Mouse (Mus musculus) midbrain, embryonic 10.5 days (tissue): ENCODE data around the gene Cryba2. TPM values are rescaled to one million over a fixed set of nuclear protein-coding genes. Genes with fewer than 3 reads are reported as not detected.

Experiments
- DNase-seq: peaks from one replicate; pipeline ENCODE4 v3.0.0-alpha.2; 2017; ENCODE audit warnings: low spot score
- H3K27ac ChIP-seq: fragments of 300-500 bp; sonication (generic); replicated peaks from 2 replicates; pipeline ENCODE4 v1.5.1; 2016; ENCODE audit warnings: mild to moderate bottlenecking
- H3K27me3 ChIP-seq: fragments of 300-500 bp; sonication (generic); 2 replicates; pipeline ENCODE4 v1.6.1; 2016; ENCODE audit warnings: low read depth, mild to moderate bottlenecking; ENCODE audit not compliant: poor library complexity, severe bottlenecking
- H3K36me3 ChIP-seq: fragments of 300-500 bp; sonication (generic); 2 replicates; pipeline ENCODE4 v1.6.1; 2016; ENCODE audit warnings: mild to moderate bottlenecking, moderate library complexity
- H3K4me1 ChIP-seq: fragments of 300-500 bp; sonication (generic); 2 replicates; pipeline ENCODE4 v1.6.1; 2016
- H3K4me3 ChIP-seq: fragments of 300-500 bp; sonication (generic); 2 replicates; pipeline ENCODE4 v1.5.1; 2016; ENCODE audit warnings: mild to moderate bottlenecking, moderate library complexity
- H3K9me3 ChIP-seq: fragments of 300-500 bp; sonication (generic); replicated peaks from 2 replicates; pipeline ENCODE4 v1.6.1; 2016; ENCODE audit warnings: mild to moderate bottlenecking
- WGBS: fragments of 180-500 bp; shearing (Covaris S2); methylation state at CpG from one replicate; pipeline ENCODE4 v1.1.7; 2016; 5-methylcytosine and 5-hydroxymethylcytosine counted together
- polyA plus RNA-seq: library from polyadenylated mRNA; unstranded; fragments of >200 nt; fragmentation: Nextera tagmentation; extraction: Ambion mirVana; gene quantifications from 2 replicates; pipeline ENCODE4 v1.2.1, GENCODE M21; 2016

The Cryba2 gene
- polyA plus RNA-seq, 1 experiment from 2014 or later: not detected

DNA sequence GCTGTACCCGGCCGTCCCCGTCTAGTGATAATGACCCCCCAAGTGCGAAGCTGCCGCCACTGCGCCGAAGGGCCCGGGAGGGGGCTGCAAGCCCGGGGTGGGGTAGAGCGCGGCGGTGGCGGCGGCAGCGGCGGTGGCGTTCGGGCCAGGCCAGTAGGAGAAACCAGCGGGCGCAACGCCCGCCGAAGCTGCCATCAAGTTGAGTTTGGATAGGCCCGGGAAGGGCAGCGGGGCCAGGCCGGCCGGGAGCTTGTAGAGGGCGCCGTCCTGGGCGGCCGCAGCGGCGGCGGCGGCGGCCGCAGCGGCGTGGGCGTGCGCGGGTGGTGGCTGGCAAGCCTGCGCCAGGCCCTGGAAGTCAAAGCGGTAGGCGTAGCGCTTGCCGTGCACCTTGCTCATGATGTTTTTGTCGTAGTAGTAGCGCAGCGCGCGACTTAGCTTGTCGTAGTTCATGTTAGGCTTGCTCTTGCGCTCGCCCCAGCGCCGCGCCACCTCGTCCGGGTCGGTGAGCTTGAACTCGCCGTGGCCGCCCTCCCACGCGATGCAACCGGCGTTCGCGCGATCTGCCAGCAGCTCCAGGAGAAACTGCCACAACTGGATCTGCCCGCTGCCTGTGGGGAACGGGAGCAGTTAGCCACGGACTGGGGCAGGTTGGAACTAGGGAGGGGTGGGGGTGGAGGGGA is 10.7 kb downstream of the Cryba2 start:
- Histone ChIP-seq H3K27ac (0 out of 2 replicates have a peak overlapping the region, but pooled peaks have one; percentile 6), H3K4me1 (peaks cover 40% of the 10 kb centered on the region)
- under 1% methylated on average over 73 of the region's 74 CpGs for WGBS

DNA sequence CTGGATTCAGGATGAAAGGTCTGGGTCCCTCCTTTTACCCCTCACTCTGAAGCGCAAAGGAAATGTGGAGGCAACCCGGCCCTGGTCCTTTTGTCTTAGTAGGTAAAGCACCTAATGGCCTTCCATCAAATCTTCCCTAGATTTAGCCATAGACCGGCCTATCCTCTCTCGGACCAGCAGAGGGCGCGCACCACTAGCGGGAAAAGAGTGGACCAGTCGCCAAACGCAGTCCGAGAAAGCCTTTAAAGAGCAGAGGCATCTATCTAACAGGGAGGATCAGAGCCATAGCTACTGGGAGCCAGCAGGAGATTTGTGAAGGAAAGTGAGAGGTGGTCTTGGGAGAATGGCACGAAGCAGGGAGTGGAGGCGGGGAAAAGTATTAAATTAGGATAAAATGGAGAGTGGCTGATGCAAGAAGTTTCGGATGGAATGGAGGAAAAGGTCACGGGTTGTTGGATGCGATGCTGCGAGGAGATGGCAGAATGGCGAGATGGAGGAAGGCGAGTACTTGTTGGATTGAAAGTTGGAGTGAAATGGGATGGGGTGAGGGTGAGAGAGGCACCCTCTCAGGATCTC is 12.1 kb downstream of the Cryba2 start:
- WGBS: 1% methylated on average over 18 of the region's 18 CpGs
- Histone ChIP-seq H3K27me3 (peaks cover 88% of the 10 kb centered on the region), H3K27ac (no peak overlapping the region), H3K36me3 (no peaks in the 10 kb centered on the region), H3K4me3 (no peak overlapping the region), H3K9me3 (no peaks in the 10 kb centered on the region), H3K4me1 (peaks cover 39% of the 10 kb centered on the region)
- DNase-seq: peak; percentile 80

More for the DNA sequence above, 10.7 kb downstream of the Cryba2 start:
- peak; percentile 63 for DNase-seq
- Histone ChIP-seq H3K36me3 (no peaks in the 10 kb centered on the region), H3K9me3 (no peaks in the 10 kb centered on the region), H3K4me3 (peak overlapping the region; percentile 51), H3K27me3 (peaks cover 99% of the 10 kb centered on the region)

DNA sequence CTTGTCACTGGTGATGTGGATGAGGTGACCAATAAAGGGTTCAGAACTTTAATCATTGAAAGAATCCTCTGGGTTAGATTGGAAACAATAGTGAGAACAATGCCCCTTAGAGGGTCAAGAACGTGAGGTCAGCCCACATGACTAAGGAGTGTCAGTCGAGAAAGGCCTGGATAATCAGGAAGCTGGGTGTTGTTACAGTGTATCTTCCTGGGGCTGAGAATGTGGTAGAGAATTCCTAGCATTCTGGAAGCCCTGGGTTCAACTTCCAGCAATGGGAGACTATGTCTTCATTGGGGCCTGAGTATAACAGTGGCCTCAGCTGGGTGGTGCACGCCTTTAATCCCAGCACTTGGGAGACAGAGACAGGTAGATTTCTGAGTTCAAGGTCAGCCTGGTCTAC is 15.7 kb downstream of the Cryba2 start:
- Histone ChIP-seq H3K36me3 (no peaks in the 10 kb centered on the region), H3K27me3 (peaks cover 51% of the 10 kb centered on the region), H3K9me3 (no peaks in the 10 kb centered on the region), H3K4me1 (peaks cover 17% of the 10 kb centered on the region), H3K27ac (no peak overlapping the region), H3K4me3 (no peak overlapping the region)
- DNase-seq: no peak
- 62% methylated on average over 3 of the region's 3 CpGs for WGBS

DNA sequence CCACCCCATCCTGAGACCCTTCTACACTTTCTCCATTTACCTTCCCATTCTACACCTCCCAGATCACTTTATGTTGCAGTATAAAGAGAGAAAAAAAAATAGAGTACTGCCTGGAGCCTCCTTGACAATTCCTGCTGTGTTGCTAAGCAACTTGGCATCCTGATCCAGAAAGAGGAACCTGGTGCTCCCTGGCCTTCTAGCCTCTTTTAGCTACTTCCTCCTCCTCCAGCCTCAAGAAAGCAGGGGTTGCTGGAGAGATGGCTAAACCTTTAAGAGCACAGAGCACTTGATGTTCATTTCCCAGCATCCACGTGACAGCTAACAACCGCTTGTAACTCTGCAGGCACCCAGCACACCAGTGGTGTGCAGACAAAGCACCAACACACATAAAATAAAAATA is 20.7 kb downstream of the Cryba2 start:
- peaks cover 6% of the 10 kb centered on the region; the same call in 1 of the 2 replicates for H3K27me3 ChIP-seq
- WGBS: 66% methylated on average over 2 of the region's 2 CpGs
- no peak overlapping the region for H3K4me3 ChIP-seq
- no peak for DNase-seq
- no peaks in the 10 kb centered on the region for H3K36me3 ChIP-seq
- H3K9me3 ChIP-seq: no peaks in the 10 kb centered on the region
- H3K4me1 ChIP-seq: peaks cover 4% of the 10 kb centered on the region; the same call in 1 of the 2 replicates
- H3K27ac ChIP-seq: no peak overlapping the region

DNA sequence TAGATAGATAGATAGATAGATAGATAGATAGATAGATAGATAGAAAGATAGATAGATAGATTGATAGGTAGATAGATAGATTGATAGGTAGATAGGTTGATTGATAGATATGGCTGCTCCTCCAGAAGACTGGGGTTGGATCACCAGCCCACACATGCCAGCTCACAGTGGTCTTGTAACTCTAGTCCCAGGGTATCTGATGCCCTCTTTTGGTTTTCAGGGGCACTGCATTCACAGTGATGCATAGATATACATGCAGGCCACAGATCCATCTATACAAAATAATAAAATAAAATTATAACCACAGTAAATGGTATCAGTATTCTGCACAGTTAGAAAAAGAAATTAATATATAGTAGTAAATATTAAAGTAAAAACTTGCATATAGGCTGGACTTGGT is 31.2 kb downstream of the Cryba2 start:
- no peak overlapping the region for H3K27ac ChIP-seq
- peaks cover 41% of the 10 kb centered on the region for H3K27me3 ChIP-seq
- no peak for DNase-seq

DNA sequence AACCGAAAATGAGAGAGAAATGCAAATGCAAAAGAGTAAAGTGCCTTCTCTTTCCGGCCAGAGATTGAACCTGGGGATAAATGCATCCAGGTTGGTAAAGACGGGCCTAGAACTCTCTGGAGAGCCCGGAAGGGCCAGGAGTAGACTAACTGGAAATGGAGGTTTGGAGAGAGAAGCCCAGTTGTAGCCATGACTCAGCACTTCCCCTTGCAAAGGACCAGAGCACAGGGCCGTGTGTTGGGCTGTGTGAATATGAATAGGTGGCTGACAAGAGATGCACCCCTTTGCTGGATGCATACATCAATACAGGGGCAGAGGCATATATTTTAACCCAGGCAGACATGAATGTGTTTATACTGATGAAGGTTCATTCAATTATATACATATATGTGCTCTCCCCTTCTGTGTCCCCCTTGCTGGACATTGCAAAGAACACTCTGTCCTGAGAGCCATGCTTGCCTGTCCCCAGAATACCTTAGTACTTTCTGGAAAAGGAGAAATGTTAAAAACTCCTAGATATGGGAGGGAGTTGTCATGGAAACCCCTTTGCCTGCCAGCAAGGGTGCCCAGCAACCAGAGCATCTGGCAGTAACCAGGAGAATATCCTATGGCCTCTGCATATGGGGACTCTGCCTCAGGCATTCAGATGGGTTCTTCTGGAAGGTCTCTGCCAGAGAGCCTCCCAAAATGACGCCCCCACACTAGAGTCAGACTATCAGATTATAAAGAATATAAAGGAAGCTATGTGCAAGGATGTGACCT is 33.5 kb downstream of the Cryba2 start:
- Histone ChIP-seq H3K4me1 (peaks cover 58% of the 10 kb centered on the region), H3K27ac (no peak overlapping the region), H3K9me3 (no peaks in the 10 kb centered on the region), H3K36me3 (no peaks in the 10 kb centered on the region), H3K4me3 (peak overlapping the region; percentile 85), H3K27me3 (peaks cover 62% of the 10 kb centered on the region)
- no peak for DNase-seq
- WGBS: 44% methylated on average over 6 of the region's 6 CpGs

More for the DNA sequence above, 31.2 kb downstream of the Cryba2 start:
- H3K4me1 ChIP-seq: peaks cover 34% of the 10 kb centered on the region
- no peak overlapping the region for H3K4me3 ChIP-seq
- H3K9me3 ChIP-seq: no peaks in the 10 kb centered on the region
- H3K36me3 ChIP-seq: no peaks in the 10 kb centered on the region

DNA sequence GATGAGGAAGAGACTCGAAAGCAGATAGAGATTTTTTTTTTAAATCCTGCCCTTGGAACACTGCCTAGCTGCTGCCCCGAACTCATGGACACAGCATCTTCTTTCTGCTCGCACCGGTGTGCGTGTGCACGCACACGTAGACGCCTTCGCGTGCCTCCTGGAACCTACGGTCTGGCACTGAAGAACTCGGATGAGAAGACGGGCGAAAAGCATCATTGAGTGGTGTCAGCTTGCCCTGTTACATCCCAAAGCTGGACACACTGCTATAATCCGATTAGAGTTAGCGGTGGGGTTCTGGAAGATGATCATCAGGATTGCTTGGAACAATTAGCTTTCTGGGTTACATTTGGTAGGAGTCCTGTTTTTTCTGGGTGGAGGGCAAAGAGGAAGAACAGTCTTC is 34.1 kb downstream of the Cryba2 start:
- H3K36me3 ChIP-seq: no peaks in the 10 kb centered on the region
- peak overlapping the region; percentile 78; the same call in 1 of the 2 replicates for H3K27ac ChIP-seq
- DNase-seq: no peak
- peak overlapping the region; percentile 85 for H3K4me3 ChIP-seq
- 3% methylated on average over 16 of the region's 16 CpGs for WGBS
- peaks cover 64% of the 10 kb centered on the region for H3K4me1 ChIP-seq
- no peaks in the 10 kb centered on the region for H3K9me3 ChIP-seq
- H3K27me3 ChIP-seq: peaks cover 68% of the 10 kb centered on the region

DNA sequence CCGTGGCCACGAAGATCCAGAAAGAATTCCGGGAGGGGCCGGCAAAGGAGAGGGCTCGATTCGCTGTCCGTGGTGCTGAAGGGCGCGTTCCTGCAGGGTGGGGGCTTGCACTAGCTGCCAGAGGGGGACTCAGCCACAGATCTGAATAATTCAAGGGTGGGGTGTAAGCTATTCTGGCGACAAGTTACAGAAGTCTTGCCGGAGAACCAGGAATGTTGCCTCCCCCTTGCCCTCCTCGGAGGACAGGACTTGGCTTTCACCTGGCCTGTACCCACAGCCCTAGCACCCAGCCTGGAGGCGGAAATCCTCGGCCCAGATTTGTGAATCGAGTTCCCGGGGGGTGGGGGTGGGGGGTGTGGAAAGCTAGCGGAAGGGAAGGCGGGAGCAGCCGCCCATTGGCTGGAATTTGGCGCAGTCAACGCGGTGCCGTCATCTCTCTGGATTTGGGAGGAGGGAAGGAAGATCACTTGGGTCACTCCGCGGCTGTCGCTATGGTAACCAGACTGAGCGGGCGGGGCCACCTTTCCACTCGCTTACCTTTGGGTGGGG is 34.7 kb downstream of the Cryba2 start:
- Histone ChIP-seq H3K9me3 (no peaks in the 10 kb centered on the region), H3K27me3 (peaks cover 74% of the 10 kb centered on the region), H3K4me1 (peaks cover 69% of the 10 kb centered on the region), H3K27ac (peak overlapping the region; percentile 78), H3K4me3 (peak overlapping the region; percentile 85), H3K36me3 (no peaks in the 10 kb centered on the region)
- peak; percentile 89 for DNase-seq
- under 1% methylated on average over 29 of the region's 29 CpGs for WGBS

DNA sequence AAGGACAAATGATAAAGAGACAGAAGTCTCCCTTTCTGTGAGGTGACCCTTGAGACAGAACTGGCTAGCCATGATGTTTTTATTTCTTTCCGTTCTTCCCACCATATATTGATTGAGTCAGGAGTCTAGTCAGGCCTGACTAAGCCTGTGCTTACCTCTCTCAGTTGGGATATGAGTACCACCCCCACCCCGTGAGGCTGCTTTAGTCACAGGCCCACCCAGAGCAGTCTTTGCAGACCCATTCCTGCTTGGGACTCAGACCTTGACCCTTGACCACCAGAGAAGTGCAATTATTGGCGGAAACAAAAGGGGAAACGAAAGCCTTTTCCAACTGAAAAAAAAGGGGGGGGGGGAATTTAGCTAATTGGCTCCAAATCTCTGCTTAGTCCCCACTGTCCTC is 35.3 kb downstream of the Cryba2 start:
- Histone ChIP-seq H3K27ac (peak overlapping the region; percentile 78), H3K9me3 (no peaks in the 10 kb centered on the region), H3K4me3 (peak overlapping the region; percentile 85), H3K4me1 (peaks cover 75% of the 10 kb centered on the region), H3K27me3 (peaks cover 79% of the 10 kb centered on the region), H3K36me3 (no peaks in the 10 kb centered on the region)
- DNase-seq: peak; percentile 34
- WGBS: 7% methylated on average over 4 of the region's 4 CpGs

DNA sequence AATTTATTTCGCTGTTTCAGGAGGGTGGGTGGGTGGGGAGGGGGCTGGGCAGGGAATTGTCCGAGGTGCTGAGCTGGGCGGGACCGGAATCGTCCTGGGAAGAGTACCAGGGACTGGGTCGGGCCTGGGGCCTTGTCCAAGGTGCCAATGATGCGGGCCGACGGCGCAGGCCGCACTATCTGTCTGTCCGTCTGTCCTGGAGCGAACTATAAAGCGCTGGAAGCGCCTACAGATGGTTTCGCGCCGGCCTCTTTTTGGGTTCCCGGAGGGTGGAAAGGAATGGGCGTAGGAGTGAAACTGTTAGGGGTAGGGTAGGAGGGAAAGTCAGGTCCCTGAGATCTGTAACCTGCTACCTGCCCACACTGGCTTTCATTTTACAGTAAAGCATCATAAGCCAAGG is 35.7 kb downstream of the Cryba2 start:
- no peaks in the 10 kb centered on the region for H3K9me3 ChIP-seq
- peak overlapping the region; percentile 85 for H3K4me3 ChIP-seq
- peak; percentile 20 for DNase-seq
- whole genome bisulfite sequencing: 2% methylated on average over 20 of the region's 20 CpGs
- H3K36me3 ChIP-seq: no peaks in the 10 kb centered on the region
- H3K27me3 ChIP-seq: peaks cover 84% of the 10 kb centered on the region
- H3K27ac ChIP-seq: peak overlapping the region; percentile 78
- peaks cover 80% of the 10 kb centered on the region for H3K4me1 ChIP-seq

DNA sequence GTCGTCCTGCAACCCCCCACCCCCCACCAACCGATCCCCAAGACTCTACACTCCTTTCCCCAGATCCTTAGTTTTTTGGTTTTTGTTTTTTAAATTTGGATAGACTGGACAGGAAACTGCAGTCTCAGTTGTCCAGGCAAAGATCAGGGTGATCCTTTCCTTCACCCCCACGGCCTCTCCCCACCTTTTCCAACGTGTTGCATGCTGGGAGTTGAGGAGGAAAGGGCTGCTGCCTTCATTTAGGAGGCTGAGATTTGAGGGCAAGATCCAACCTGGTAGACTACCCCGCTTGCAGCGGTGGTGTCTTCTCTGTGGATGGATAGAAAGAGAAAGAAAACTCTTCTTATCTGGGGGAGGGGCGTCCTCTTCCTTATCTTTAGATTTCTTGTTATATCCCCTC is 36.2 kb downstream of the Cryba2 start:
- Histone ChIP-seq H3K27me3 (peaks cover 88% of the 10 kb centered on the region), H3K4me1 (peaks cover 84% of the 10 kb centered on the region), H3K27ac (peak overlapping the region; percentile 94), H3K9me3 (no peaks in the 10 kb centered on the region), H3K36me3 (no peaks in the 10 kb centered on the region), H3K4me3 (peak overlapping the region; percentile 85)
- 2% methylated on average over 7 of the region's 7 CpGs for WGBS
- DNase-seq: peak; percentile 36

DNA sequence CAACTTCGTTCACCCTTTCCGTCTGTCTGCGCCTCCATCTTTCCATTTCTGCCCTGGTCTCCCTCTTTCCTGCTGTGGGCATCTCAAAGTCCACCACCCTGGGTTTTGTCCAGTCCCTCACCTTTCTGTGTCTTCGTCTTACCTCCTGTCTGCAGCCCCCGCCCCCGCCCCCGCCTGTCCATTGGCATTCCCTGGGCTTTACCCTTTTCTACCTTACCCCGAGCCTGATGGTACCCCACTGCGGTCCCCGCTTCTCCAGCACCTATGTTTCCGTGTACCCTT is 36.6 kb downstream of the Cryba2 start:
- peaks cover 88% of the 10 kb centered on the region for H3K4me1 ChIP-seq
- no peaks in the 10 kb centered on the region for H3K36me3 ChIP-seq
- peak; percentile 40 for DNase-seq
- no peaks in the 10 kb centered on the region for H3K9me3 ChIP-seq
- H3K27ac ChIP-seq: peak overlapping the region; percentile 94
- WGBS: 2% methylated on average over 11 of the region's 11 CpGs
- H3K4me3 ChIP-seq: peak overlapping the region; percentile 85
- H3K27me3 ChIP-seq: peaks cover 92% of the 10 kb centered on the region
